Mouse (Mus musculus) frontal cortex, adult (tissue): ENCODE data around the gene Tmem56.

Experiments used
- ATAC-seq: cut with Nextera tagmentation; 2 replicates; pipeline ENCODE4 v1.9.2; 2017; ENCODE audit warnings: mild to moderate bottlenecking, moderate library complexity, mixed read lengths; ENCODE audit not compliant: low TSS enrichment

The Tmem56 gene

GRCm38 (mm10) chr3:121240362-121241040, 42.4 kb downstream of the Tmem56 start:
- ATAC-seq = peak; percentile 33; the same call in 1 of the 2 replicates

GRCm38 (mm10) chr3:121239096-121239495, 43.8 kb downstream of the Tmem56 start:
- peak; percentile 95 for ATAC-seq

- ATAC-seq = no peak
Observed at GRCm38 (mm10) chr3:121224763-121225162, 58.1 kb downstream of the Tmem56 start.

GRCm38 (mm10) chr3:121224185-121224584, 58.7 kb downstream of the Tmem56 start:
- no peak for ATAC-seq

- peak; percentile 84 for ATAC-seq
Observed at GRCm38 (mm10) chr3:121221987-121222386, 60.9 kb downstream of the Tmem56 start.

GRCm38 (mm10) chr3:121217011-121217410, 65.9 kb downstream of the Tmem56 start:
- no peak for ATAC-seq

- ATAC-seq = no peak
Observed at GRCm38 (mm10) chr3:121213501-121213900, 69.4 kb downstream of the Tmem56 start.

GRCm38 (mm10) chr3:121212156-121212555, 70.7 kb downstream of the Tmem56 start:
- ATAC-seq = no peak

GRCm38 (mm10) chr3:121208994-121209393, 73.9 kb downstream of the Tmem56 start:
- ATAC-seq = no peak

GRCm38 (mm10) chr3:121206202-121206882, 76.6 kb downstream of the Tmem56 start:
- ATAC-seq = no peak

GRCm38 (mm10) chr3:121202638-121203037, 80.3 kb downstream of the Tmem56 start:
- ATAC-seq = peak; percentile 94

GRCm38 (mm10) chr3:121201012-121201747, 81.7 kb downstream of the Tmem56 start:
- ATAC-seq = no peak

GRCm38 (mm10) chr3:121189199-121189598, 93.7 kb downstream of the Tmem56 start:
- no peak for ATAC-seq

- no peak for ATAC-seq
Observed at GRCm38 (mm10) chr3:121187510-121187909, 95.4 kb downstream of the Tmem56 start.

GRCm38 (mm10) chr3:121186925-121187324, 96.0 kb downstream of the Tmem56 start:
- ATAC-seq = no peak

GRCm38 (mm10) chr3:121185197-121185596, 97.7 kb downstream of the Tmem56 start:
- no peak for ATAC-seq

- ATAC-seq = no peak
Observed at GRCm38 (mm10) chr3:121176011-121176410, 106.9 kb downstream of the Tmem56 start.

GRCm38 (mm10) chr3:121174248-121174945, 108.5 kb downstream of the Tmem56 start:
- ATAC-seq = no peak

GRCm38 (mm10) chr3:121172718-121173117, 110.2 kb downstream of the Tmem56 start:
- ATAC-seq = no peak

- no peak for ATAC-seq
Observed at GRCm38 (mm10) chr3:121171872-121172265, 111.0 kb downstream of the Tmem56 start.

GRCm38 (mm10) chr3:121171243-121171871, 111.5 kb downstream of the Tmem56 start, which contains the start of gene Rwdd3:
Gene Rwdd3, minus strand, starts transcription at chr3:121171695.
- ATAC-seq = peak; percentile 99
